Mouse (Mus musculus) heart, embryonic 13.5 days (tissue): ENCODE data around the gene Fgfr2. TPM values are rescaled to one million over a fixed set of nuclear protein-coding genes. Genes with fewer than 3 reads are reported as not detected.

Experiments used
- ATAC-seq: fragments of 200-750 bp; cut with Nextera tagmentation; 2 replicates; pipeline ENCODE4 v1.8.0; 2017; ENCODE audit warnings: moderate TSS enrichment; ENCODE audit not compliant: insufficient number of reproducible peaks, low FRiP score, low TSS enrichment; ENCODE audit errors: extremely low read depth
- H3K27ac ChIP-seq: fragments of 300-500 bp; sonication (generic); replicated peaks from 2 replicates; pipeline ENCODE4 v1.5.1; 2015; ENCODE audit warnings: moderate library complexity, mild to moderate bottlenecking, inconsistent platforms
- H3K27me3 ChIP-seq: fragments of 300-500 bp; sonication (generic); replicated peaks from 2 replicates; pipeline ENCODE4 v1.6.1; 2015; ENCODE audit warnings: mild to moderate bottlenecking, inconsistent platforms
- H3K36me3 ChIP-seq: fragments of 300-500 bp; sonication (generic); 2 replicates; pipeline ENCODE4 v1.6.1; 2015; ENCODE audit warnings: mild to moderate bottlenecking, inconsistent platforms
- H3K4me1 ChIP-seq: fragments of 300-500 bp; sonication (generic); 2 replicates; pipeline ENCODE4 v1.6.1; 2015; ENCODE audit warnings: inconsistent platforms
- H3K4me2 ChIP-seq: fragments of 300-500 bp; sonication (generic); 2 replicates; pipeline ENCODE4 v1.6.1; 2015; ENCODE audit warnings: inconsistent platforms, mild to moderate bottlenecking, moderate library complexity
- H3K4me3 ChIP-seq: fragments of 300-500 bp; sonication (generic); 2 replicates; pipeline ENCODE4 v1.5.1; 2015; ENCODE audit warnings: moderate library complexity, mild to moderate bottlenecking, inconsistent platforms
- H3K9ac ChIP-seq: fragments of 300-500 bp; sonication (generic); 2 replicates; pipeline ENCODE4 v1.6.1; 2015; ENCODE audit warnings: inconsistent platforms, mild to moderate bottlenecking, moderate library complexity
- H3K9me3 ChIP-seq: fragments of 300-500 bp; sonication (generic); 2 replicates; pipeline ENCODE4 v1.6.1; 2016; ENCODE audit warnings: inconsistent platforms
- WGBS: fragments of 180-500 bp; shearing (Covaris S2); methylation state at CpG from one replicate; pipeline ENCODE4 v1.1.7; 2015; ENCODE audit warnings: mixed read lengths; 5-methylcytosine and 5-hydroxymethylcytosine counted together
- polyA plus RNA-seq: library from polyadenylated mRNA; unstranded; fragments of >200 nt; fragmentation: Nextera tagmentation; extraction: Ambion mirVana; gene quantifications from 2 replicates; pipeline ENCODE4 v1.2.1, GENCODE M21; 2015

The Fgfr2 gene
- polyA plus RNA-seq, 1 experiment from 2014 or later = 22.5 TPM

DNA sequence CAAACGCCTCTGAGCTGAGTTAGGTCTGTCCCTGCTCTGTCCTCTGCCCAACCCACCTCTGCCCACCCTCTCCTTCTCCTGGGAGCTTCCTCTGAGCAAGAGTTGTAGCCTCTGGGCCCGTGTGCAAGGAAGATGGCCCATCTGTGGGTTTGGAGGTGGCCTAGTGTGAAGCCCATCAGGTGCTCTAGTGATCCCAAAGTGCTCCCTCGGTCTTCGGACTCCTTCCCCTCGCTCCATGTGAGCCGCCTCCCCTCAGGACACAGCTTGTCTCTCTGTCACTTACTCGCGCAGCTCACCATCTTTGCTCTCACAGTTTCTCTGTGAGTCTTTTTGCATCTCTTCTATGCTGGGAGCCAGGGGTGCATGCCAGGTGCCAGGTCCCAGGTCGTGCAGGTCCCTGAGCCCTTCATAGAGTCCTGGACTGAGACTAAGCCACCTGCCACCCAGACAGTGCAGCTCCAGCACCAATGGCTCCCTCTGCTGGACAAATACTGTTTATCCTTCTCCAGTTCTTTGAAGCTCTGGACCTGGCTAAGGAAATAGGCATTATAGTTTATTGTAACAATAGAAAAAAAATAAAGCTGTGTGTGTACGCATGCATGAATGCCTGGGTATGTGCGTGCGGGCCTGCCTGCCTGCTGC, 484.6 kb downstream of the Fgfr2 start:
- no peak for ATAC-seq
- WGBS = 57% methylated on average over 12 of the region's 12 CpGs
- Histone ChIP-seq H3K36me3 (peaks cover 5% of the 10 kb centered on the region), H3K27me3 (no peaks in the 10 kb centered on the region), H3K4me3 (no peak overlapping the region), H3K4me2 (no peak overlapping the region), H3K4me1 (no peaks in the 10 kb centered on the region), H3K27ac (no peak overlapping the region), H3K9ac (no peak overlapping the region), H3K9me3 (no peaks in the 10 kb centered on the region)

DNA sequence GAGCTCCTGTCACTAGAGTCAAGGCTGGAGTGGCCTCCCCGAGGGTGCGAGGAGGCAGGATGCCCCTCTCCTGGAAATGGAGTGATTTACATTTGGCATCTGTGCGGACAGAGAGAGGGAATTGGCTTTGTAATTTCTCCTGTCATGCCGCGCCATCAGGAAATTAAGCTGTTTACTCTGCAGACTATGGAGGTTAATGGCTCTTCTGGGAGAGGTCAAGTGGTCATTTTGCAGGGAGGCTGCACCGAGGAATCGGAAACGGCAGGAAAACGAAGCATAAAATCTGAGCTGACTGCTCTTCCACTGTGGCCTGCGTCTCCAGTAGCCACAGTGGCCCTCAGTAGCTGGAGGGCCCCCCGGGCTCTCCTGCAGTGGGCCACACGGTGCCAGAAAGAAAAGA, 485.9 kb downstream of the Fgfr2 start:
- Histone ChIP-seq H3K9ac (no peak overlapping the region), H3K27ac (no peak overlapping the region), H3K4me2 (no peak overlapping the region), H3K36me3 (peaks cover 6% of the 10 kb centered on the region), H3K27me3 (no peaks in the 10 kb centered on the region), H3K4me1 (no peaks in the 10 kb centered on the region), H3K9me3 (no peaks in the 10 kb centered on the region), H3K4me3 (no peak overlapping the region)
- 57% methylated on average over 12 of the region's 12 CpGs for WGBS
- no peak for ATAC-seq

DNA sequence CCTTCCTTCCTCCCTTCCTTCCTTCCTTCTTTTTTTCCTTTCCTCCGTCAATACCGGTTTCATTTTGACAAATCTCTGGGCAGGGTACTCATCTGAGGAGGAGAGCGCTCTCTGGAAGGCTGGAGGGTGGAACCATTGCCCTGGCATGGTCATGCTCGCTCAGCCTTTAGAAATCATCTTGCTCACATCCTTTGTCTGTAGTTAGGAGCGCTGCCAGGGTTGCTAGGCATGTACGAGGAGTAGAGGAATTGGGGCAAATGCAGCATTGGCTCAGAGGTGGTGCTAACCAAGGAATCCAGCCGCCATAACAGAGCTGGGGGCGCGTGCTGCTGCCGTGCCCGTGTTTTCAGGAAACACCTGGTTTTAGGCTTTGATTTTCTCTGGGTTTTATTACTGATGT, 491.8 kb downstream of the Fgfr2 start:
- Histone ChIP-seq H3K4me2 (no peak overlapping the region), H3K36me3 (0 out of 2 replicates have a peak, but pooled peaks cover 3% of the 10 kb centered on the region), H3K9ac (no peak overlapping the region), H3K27ac (no peak overlapping the region), H3K4me1 (peaks cover 21% of the 10 kb centered on the region), H3K9me3 (no peaks in the 10 kb centered on the region), H3K4me3 (no peak overlapping the region), H3K27me3 (no peaks in the 10 kb centered on the region)
- ATAC-seq = no peak
- 81% methylated on average over 11 of the region's 11 CpGs for WGBS

DNA sequence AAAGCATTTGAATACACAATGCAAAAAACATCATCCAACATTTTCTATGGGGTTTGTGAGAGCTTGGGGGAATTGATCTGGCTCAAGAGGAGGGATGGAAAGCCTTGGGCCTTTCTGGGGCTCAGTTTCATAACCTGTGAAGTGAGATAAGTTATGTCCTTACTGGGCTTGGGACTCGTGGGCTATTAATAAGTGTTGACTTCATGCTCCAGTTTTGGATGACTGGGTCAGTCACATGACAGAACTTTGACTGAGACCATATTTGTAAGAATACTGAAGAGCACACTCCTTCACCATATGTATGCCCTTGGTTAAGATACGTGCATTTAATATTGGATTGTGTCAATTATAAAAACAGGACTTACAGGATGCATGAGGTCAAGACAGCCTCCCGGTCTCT, 495.7 kb downstream of the Fgfr2 start:
- no peaks in the 10 kb centered on the region for H3K9me3 ChIP-seq
- peaks cover 27% of the 10 kb centered on the region for H3K4me1 ChIP-seq
- WGBS = 43% methylated on average over 3 of the region's 3 CpGs
- peak overlapping the region; percentile 82 for H3K27ac ChIP-seq
- H3K4me3 ChIP-seq = no peak overlapping the region
- no peak overlapping the region for H3K4me2 ChIP-seq
- no peak overlapping the region for H3K9ac ChIP-seq
- no peaks in the 10 kb centered on the region for H3K36me3 ChIP-seq
- H3K27me3 ChIP-seq = no peaks in the 10 kb centered on the region
- no peak for ATAC-seq

DNA sequence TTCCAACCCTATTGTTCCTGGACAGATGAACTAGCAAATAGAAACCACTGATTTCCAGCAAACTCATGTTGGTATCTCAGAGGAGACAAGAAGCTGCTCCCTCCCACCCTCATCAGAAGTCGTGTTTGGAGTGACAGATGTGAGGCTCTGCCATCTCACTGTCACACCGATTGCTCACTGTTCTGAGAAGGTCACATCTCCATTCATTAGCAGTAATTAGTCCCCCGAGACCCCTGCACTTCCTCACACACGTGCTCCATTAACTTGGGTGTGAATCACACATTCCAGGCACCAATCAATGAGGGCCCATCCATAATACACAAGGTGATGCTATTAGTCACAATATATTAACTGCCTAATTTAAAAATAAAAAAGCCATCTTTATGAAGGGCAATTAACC, 497.0 kb downstream of the Fgfr2 start:
- 61% methylated on average over 4 of the region's 4 CpGs for WGBS
- H3K27ac ChIP-seq = no peak overlapping the region
- no peaks in the 10 kb centered on the region for H3K36me3 ChIP-seq
- no peak overlapping the region for H3K9ac ChIP-seq
- H3K27me3 ChIP-seq = no peaks in the 10 kb centered on the region
- H3K4me3 ChIP-seq = no peak overlapping the region
- no peak for ATAC-seq
- peaks cover 27% of the 10 kb centered on the region for H3K4me1 ChIP-seq
- no peaks in the 10 kb centered on the region for H3K9me3 ChIP-seq
- no peak overlapping the region for H3K4me2 ChIP-seq

DNA sequence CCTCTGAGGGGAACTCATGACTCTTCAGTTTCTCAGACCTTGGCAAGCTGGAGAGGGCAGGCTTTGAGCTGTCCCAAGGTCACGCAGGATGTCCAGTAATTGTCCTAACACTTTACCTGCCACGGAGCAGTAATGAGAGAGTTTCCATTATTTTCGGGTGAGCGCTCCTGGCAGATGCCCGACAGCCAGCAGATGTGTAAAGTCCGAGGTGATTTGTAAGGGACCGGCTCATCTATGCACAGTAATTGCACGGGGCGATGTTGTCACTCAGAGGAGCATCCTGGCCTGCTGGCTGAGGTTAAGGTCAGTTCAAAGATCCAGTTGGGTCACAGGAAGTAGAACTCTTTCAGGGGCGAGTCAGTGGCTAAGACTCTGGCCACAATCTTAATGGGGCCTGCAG, 499.0 kb downstream of the Fgfr2 start:
- Histone ChIP-seq H3K4me2 (no peak overlapping the region), H3K9ac (no peak overlapping the region), H3K4me3 (no peak overlapping the region), H3K4me1 (peaks cover 20% of the 10 kb centered on the region), H3K27me3 (no peaks in the 10 kb centered on the region), H3K9me3 (no peaks in the 10 kb centered on the region), H3K36me3 (no peaks in the 10 kb centered on the region), H3K27ac (no peak overlapping the region)
- 74% methylated on average over 10 of the region's 10 CpGs for WGBS
- no peak for ATAC-seq

DNA sequence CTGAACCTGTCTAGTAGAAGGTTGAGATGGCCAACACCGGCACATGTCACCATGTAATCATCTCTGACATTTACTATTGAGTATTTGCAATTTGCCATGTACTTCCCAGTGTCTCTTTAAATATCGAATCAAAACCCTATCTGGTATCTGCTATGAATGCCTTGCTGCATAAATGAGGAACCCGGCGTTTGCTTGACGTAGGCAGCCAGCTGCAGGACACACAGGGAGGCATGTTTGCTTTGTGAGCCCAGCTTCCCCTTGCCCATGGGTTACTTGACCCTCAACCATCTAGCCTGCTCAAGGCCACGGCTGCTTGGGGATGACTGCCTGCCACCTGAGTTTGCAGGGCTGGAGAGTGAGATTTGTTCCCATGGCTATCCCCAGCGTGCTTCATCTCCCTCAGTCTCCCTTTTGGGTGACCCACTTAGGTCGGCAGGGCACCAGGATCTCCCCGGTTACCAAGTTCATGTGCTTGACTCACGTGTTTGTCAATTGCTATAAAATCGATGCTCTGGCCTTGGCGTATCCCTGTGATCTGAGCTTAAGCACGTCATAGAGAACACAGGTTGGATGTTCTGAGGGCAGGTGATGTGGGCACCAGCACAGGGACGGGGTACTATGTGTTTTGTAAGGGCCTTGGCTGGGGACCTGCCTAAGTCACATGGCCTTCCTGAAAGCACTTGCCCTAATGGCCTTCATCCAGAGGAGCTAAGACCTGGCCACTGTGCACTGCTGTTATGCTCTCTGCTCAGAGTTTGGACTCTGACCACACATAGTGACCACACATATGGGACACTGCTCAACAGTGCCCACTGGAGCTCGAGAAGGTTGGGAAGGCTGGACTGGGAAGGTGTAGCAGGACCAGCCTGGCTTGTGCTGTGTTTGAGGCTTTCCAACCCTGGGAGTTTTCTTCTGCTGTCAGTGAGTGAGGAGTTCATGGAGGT, 502.9 kb downstream of the Fgfr2 start:
- H3K27ac ChIP-seq = no peak overlapping the region
- H3K4me1 ChIP-seq = peaks cover 9% of the 10 kb centered on the region
- H3K9me3 ChIP-seq = no peaks in the 10 kb centered on the region
- H3K4me2 ChIP-seq = no peak overlapping the region
- no peak overlapping the region for H3K9ac ChIP-seq
- ATAC-seq = no peak
- no peaks in the 10 kb centered on the region for H3K27me3 ChIP-seq
- WGBS = 82% methylated on average over 15 of the region's 15 CpGs
- no peak overlapping the region for H3K4me3 ChIP-seq
- no peaks in the 10 kb centered on the region for H3K36me3 ChIP-seq

DNA sequence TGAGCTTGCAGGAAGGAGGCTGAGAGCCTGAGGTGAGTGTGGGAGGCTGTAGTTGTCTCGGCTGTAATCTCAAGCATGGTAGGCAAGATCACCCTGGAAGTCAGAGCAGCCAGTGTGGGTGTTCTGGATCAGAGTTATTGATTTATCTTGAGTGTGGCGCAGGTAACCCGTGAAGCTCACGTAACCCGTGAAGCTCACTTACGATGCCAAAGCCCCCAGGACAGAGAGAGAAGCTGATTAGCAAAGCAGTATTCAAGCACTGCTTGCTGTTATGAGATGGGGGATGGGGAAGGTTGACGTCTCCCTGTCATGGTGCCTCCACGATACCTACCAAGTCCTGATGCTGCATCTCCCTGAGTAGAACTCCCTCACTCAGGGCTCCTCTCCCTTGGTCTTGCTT, 503.6 kb downstream of the Fgfr2 start:
- peaks cover 9% of the 10 kb centered on the region for H3K4me1 ChIP-seq
- H3K9ac ChIP-seq = no peak overlapping the region
- no peaks in the 10 kb centered on the region for H3K27me3 ChIP-seq
- H3K9me3 ChIP-seq = no peaks in the 10 kb centered on the region
- 84% methylated on average over 8 of the region's 8 CpGs for WGBS
- no peak overlapping the region for H3K27ac ChIP-seq
- H3K4me3 ChIP-seq = no peak overlapping the region
- H3K36me3 ChIP-seq = no peaks in the 10 kb centered on the region
- no peak for ATAC-seq
- H3K4me2 ChIP-seq = no peak overlapping the region

DNA sequence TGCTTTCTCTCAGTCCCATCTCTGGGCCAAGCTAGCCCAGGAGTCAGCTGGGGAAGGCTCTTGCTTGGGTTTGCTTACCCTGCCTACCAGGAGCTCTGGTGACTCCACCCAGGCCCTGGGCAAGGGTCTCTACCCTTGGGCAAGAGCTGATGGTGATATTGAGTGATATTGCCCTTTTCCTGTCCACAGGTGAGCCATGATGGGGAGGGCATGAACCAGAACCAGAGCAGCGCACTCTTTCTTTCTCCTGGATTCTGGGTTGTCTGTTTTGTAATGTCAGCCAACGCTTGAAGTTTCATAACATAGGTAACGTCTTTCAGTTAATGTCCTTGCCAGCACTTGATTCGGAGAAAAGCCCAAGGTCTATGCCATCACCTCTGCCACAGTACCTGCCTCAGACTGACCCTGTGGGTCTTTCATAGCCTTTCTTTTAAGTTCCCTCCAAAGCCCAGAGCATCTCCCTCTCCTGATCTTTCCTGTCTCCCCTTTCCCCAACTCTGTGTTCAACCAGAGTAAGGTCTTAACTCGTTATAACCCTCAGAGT, 506.1 kb downstream of the Fgfr2 start:
- no peak overlapping the region for H3K27ac ChIP-seq
- no peak for ATAC-seq
- WGBS = 77% methylated on average over 5 of the region's 5 CpGs

DNA sequence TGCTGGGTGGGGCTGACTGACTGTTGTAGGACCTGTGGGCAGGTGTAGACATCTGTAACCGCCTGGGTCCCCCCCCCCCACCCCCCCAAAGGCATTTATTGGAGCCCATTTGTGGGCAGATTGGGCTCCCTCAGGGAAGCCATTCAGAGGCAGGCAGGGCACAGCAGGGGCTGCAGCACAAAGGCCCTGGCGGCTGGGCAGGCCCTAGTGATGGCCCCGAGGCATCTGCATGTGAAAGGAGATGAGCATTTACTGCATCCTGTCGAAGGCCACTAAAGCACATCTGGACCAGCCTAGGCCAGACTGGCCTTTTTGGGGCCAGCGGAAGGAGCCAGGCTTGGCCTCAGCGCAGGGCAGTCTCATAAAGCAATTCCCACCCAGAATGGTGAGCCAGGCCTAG, 506.8 kb downstream of the Fgfr2 start:
- Histone ChIP-seq H3K4me1 (peaks cover 3% of the 10 kb centered on the region; the same call in 1 of the 2 replicates), H3K27me3 (no peaks in the 10 kb centered on the region), H3K4me3 (no peak overlapping the region), H3K9ac (no peak overlapping the region), H3K27ac (no peak overlapping the region), H3K4me2 (no peak overlapping the region), H3K36me3 (no peaks in the 10 kb centered on the region), H3K9me3 (no peaks in the 10 kb centered on the region)
- 56% methylated on average over 6 of the region's 6 CpGs for WGBS
- ATAC-seq = no peak

More for the DNA sequence above, 506.1 kb downstream of the Fgfr2 start:
- no peak overlapping the region for H3K4me2 ChIP-seq
- peaks cover 3% of the 10 kb centered on the region; the same call in 1 of the 2 replicates for H3K4me1 ChIP-seq
- no peaks in the 10 kb centered on the region for H3K27me3 ChIP-seq
- no peak overlapping the region for H3K9ac ChIP-seq
- no peak overlapping the region for H3K4me3 ChIP-seq
- H3K9me3 ChIP-seq = no peaks in the 10 kb centered on the region
- no peaks in the 10 kb centered on the region for H3K36me3 ChIP-seq

DNA sequence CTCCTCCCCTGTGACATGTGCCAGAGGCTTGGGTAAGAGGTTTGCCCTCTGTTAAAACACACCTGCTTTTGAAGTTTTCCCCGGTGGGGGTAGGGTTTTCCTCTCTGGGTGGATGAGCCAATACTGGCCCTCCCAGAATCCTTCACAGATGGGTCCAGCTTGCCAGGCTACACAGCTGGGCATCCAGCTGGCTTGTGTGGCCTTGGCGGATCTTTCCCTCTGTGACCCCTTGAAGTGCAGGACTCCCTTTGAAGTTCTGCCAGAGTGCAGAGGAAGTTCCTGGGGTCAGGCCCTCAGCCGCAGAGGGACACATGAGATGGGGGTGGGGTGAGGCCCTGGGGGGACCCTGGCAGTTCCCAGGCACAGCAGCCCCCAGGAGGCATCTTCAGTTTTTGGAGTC, 507.8 kb downstream of the Fgfr2 start:
- no peaks in the 10 kb centered on the region for H3K9me3 ChIP-seq
- no peaks in the 10 kb centered on the region for H3K27me3 ChIP-seq
- H3K4me2 ChIP-seq = no peak overlapping the region
- H3K36me3 ChIP-seq = no peaks in the 10 kb centered on the region
- peaks cover 8% of the 10 kb centered on the region for H3K4me1 ChIP-seq
- no peak overlapping the region for H3K27ac ChIP-seq
- H3K4me3 ChIP-seq = no peak overlapping the region
- H3K9ac ChIP-seq = no peak overlapping the region
- ATAC-seq = no peak
- 25% methylated on average over 3 of the region's 3 CpGs for WGBS
